Mouse (Mus musculus): Measurements from ENCODE around the gene Zfhx3.

GRCm38 (mm10) chr8:108692669-108693665 lies 750.5 kb downstream of the Zfhx3 start:
- TF ChIP-seq CTCF (IDR thresholded peaks at IDR 0.05) = no peak
- TF ChIP-seq EP300 (IDR thresholded peaks at IDR 0.05) = peak; percentile 18; the same call in 1 of the 2 replicates
